Mouse (Mus musculus) embryonic facial prominence, embryonic 11.5 days (tissue): ENCODE measurements around the gene Fam187b. TPM values are rescaled to one million over a fixed set of nuclear protein-coding genes. Genes with fewer than 3 reads are reported as not detected.

Source experiments
- ATAC-seq: fragments of 200-750 bp; cut with Nextera tagmentation; replicated peaks from 2 replicates; pipeline ENCODE4 v1.8.0; 2017; ENCODE audit warnings: low read depth; ENCODE audit not compliant: insufficient number of reproducible peaks, low FRiP score, low TSS enrichment
- DNase-seq: peaks from one replicate; pipeline ENCODE4 v3.0.0-alpha.2; 2015; ENCODE audit warnings: low spot score
- H3K27ac ChIP-seq: fragments of 300-500 bp; sonication (generic); replicated peaks from 2 replicates; pipeline ENCODE4 v1.5.1; 2014; ENCODE audit warnings: mild to moderate bottlenecking, low read depth, low read length, control low read depth
- H3K27me3 ChIP-seq: fragments of 300-500 bp; sonication (generic); 2 replicates; pipeline ENCODE4 v1.6.1; 2014; ENCODE audit warnings: mild to moderate bottlenecking, low read length, moderate library complexity, mixed read lengths; ENCODE audit not compliant: control insufficient read depth, insufficient read depth
- H3K36me3 ChIP-seq: fragments of 300-500 bp; sonication (generic); replicated peaks from 2 replicates; pipeline ENCODE4 v1.6.1; 2014; ENCODE audit warnings: low read depth, mild to moderate bottlenecking, low read length, moderate library complexity, mixed read lengths; ENCODE audit not compliant: control insufficient read depth, insufficient read depth
- H3K4me1 ChIP-seq: fragments of 300-500 bp; sonication (generic); 2 replicates; pipeline ENCODE4 v1.6.1; 2014; ENCODE audit warnings: low read length, mixed read lengths; ENCODE audit not compliant: control insufficient read depth, insufficient read depth
- H3K4me2 ChIP-seq: fragments of 300-500 bp; sonication (generic); 2 replicates; pipeline ENCODE4 v1.6.1; 2014; ENCODE audit warnings: low read depth, mild to moderate bottlenecking, control low read depth, low read length, moderate library complexity
- H3K4me3 ChIP-seq: fragments of 300-500 bp; sonication (generic); 2 replicates; pipeline ENCODE4 v1.5.1; 2014; ENCODE audit warnings: low read depth, low read length, control low read depth
- H3K9ac ChIP-seq: fragments of 300-500 bp; sonication (generic); replicated peaks from 2 replicates; pipeline ENCODE4 v1.6.1; 2014; ENCODE audit warnings: mild to moderate bottlenecking, control low read depth, low read length
- H3K9me3 ChIP-seq: fragments of 300-500 bp; sonication (generic); replicated peaks from 2 replicates; pipeline ENCODE4 v1.6.1; 2016; ENCODE audit warnings: mild to moderate bottlenecking, low read length, inconsistent platforms, mixed read lengths; ENCODE audit not compliant: control insufficient read depth
- WGBS: fragments of 180-500 bp; shearing (Covaris S2); extraction: QIAGEN DNeasy Blood & Tissue Kit; methylation state at CpG from one replicate; pipeline ENCODE4 v1.1.7; 2014; 5-methylcytosine and 5-hydroxymethylcytosine counted together
- polyA plus RNA-seq: library from polyadenylated mRNA; unstranded; fragments of >200 nt; fragmentation: Nextera tagmentation; extraction: Ambion mirVana; gene quantifications from 2 replicates; pipeline ENCODE4 v1.2.1, GENCODE M21; 2014

The Fam187b gene
- polyA plus RNA-seq, 1 experiment from 2014 or later = 1.8 TPM

DNA sequence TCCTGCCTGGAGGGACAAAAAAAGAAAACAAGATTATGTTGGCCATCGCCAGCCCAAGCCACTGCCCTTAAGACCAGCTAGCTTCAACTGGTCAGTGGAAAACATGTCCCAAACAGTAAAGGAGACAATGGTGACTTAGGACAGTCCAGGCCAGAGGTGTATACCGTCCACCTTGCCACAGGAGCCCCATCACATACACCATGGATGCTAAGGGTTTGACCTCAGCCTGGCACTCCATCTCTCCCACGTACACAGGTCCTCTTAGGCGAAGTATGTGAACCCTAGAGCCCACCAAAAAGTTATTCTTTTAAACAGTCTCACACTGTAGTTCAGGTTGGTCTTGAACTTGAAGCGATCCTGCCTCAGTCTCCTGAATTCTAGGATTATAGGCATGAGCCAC, 10.7 kb upstream of the Fam187b start:
- 88% methylated on average over 5 of the region's 5 CpGs for WGBS
- Histone ChIP-seq H3K4me1 (no peaks in the 10 kb centered on the region), H3K9ac (no peak overlapping the region), H3K27me3 (no peaks in the 10 kb centered on the region), H3K36me3 (no peaks in the 10 kb centered on the region; the same call in 1 of the 2 replicates), H3K4me2 (no peak overlapping the region), H3K4me3 (no peak overlapping the region), H3K27ac (no peak overlapping the region), H3K9me3 (no peaks in the 10 kb centered on the region)
- DNase-seq (no peak), ATAC-seq (no peak)

DNA sequence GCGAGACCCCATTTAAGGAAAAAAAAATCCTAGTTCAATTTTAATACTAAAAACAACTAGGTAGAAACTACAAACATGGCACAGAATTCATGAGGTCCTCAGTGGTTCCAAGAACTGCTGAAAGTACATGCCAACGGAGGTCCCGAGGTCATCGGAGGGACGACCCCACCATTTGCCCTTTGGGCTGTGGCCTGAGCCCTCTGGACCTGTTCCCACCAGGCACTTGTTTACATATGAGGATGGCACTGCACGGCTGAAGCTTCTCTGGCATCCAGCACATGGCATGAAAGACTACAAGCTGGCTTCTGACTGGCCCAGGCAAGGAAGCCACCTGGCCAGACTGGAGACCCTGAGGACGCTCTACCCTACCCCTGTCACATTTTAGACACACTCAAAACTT, 9.2 kb upstream of the Fam187b start:
- DNase-seq (no peak), ATAC-seq (no peak)
- Histone ChIP-seq H3K4me2 (no peak overlapping the region), H3K36me3 (no peaks in the 10 kb centered on the region), H3K27ac (no peak overlapping the region), H3K4me1 (no peaks in the 10 kb centered on the region), H3K4me3 (no peak overlapping the region), H3K27me3 (no peaks in the 10 kb centered on the region), H3K9me3 (no peaks in the 10 kb centered on the region), H3K9ac (no peak overlapping the region)
- WGBS = 84% methylated on average over 7 of the region's 7 CpGs

DNA sequence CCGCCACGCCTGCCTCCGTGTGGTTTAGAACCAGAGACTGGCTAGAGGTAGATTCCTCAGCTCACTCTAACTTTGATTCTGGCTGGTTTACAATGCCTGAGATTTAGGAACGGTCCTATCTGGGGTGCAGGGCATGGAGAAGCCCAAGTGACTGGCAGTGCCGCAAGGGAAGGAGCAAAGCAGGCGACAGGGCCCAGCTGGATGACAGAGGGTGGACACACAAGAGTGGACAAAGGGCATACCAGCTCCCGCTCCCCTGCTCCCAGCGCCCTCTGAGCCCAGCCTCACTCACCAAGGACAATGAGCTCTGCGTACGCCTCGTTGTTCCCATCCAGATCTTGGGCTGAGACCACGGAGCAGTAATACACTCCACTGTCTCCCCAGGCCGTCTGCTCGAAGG, 7.9 kb upstream of the Fam187b start:
- no peak for ATAC-seq
- Histone ChIP-seq H3K27ac (no peak overlapping the region), H3K9me3 (no peaks in the 10 kb centered on the region), H3K27me3 (no peaks in the 10 kb centered on the region), H3K4me2 (no peak overlapping the region), H3K4me1 (no peaks in the 10 kb centered on the region), H3K36me3 (no peaks in the 10 kb centered on the region), H3K9ac (no peak overlapping the region), H3K4me3 (no peak overlapping the region)
- 76% methylated on average over 14 of the region's 14 CpGs for WGBS
- DNase-seq = no peak

DNA sequence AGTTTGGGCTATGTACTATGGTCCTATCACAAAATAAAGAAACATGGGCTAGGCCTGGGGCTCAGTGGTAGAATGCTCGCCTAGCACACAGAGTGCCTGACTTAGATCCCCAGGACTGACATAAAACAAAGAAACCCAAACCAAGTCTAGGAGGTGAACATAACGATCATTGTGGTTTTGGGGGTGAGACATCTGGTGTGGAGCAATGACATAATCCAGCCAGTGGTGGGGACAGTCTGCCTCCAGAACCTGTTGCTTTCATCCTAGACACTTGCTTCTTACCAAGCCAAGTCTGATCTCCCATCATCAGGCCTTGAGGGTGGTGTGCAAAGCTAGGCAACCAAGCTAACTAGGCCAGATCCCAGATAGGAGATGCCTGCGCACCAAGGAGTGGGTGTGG, 6.9 kb upstream of the Fam187b start:
- H3K4me3 ChIP-seq = no peak overlapping the region
- ATAC-seq (no peak), DNase-seq (no peak)
- 78% methylated on average over 3 of the region's 3 CpGs for WGBS
- no peak overlapping the region for H3K9ac ChIP-seq
- no peaks in the 10 kb centered on the region for H3K4me1 ChIP-seq
- H3K27me3 ChIP-seq = peaks cover 1% of the 10 kb centered on the region; the same call in 1 of the 2 replicates
- no peaks in the 10 kb centered on the region for H3K9me3 ChIP-seq
- no peak overlapping the region for H3K4me2 ChIP-seq
- no peaks in the 10 kb centered on the region for H3K36me3 ChIP-seq
- no peak overlapping the region for H3K27ac ChIP-seq

DNA sequence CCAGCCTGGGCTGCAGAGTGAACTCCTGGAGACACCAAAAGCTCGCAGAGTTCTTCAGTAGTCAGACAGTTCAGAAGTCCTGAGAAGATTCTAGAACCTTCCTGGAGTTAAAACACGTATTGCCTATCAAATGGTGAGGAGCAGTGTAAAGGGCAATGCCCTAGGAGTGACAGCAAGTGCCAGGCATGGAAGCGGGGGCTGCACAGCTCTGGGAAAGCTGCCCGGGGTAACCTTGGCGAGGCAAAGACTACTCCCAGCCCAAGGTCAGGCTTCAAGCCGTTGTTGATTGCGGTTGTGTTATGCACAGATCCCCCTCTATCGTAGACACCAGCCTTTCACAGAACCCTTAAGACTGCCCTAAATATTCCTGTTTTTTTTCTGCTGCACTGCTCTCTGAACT, 5.0 kb upstream of the Fam187b start:
- no peaks in the 10 kb centered on the region for H3K4me1 ChIP-seq
- ATAC-seq = no peak
- H3K9me3 ChIP-seq = no peaks in the 10 kb centered on the region
- no peaks in the 10 kb centered on the region for H3K36me3 ChIP-seq
- no peak overlapping the region for H3K27ac ChIP-seq
- WGBS = 96% methylated on average over 8 of the region's 8 CpGs
- no peak for DNase-seq
- no peak overlapping the region for H3K9ac ChIP-seq
- peaks cover 20% of the 10 kb centered on the region for H3K27me3 ChIP-seq
- no peak overlapping the region for H3K4me2 ChIP-seq
- H3K4me3 ChIP-seq = no peak overlapping the region

DNA sequence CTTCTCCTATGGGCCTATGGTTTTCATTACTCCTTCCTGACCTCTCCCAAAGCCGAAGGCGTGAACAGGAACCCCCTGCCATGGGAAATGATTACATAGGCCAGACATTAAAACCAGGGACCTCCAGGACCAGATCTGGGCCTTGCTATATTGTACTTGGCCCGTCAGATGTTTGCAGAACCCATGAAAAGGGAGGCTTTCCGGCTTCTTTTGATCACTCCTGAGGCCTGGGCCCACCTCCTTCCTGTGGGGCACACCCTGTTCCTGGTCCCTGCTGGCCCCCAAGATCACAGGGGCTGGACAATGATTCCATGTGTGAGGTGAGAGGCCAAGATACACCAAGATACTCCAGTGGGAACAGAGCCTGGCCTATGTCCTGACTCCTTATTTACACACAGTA, 4.4 kb upstream of the Fam187b start:
- whole genome bisulfite sequencing = 70% methylated on average over 4 of the region's 4 CpGs
- Histone ChIP-seq H3K27me3 (peaks cover 20% of the 10 kb centered on the region), H3K27ac (no peak overlapping the region), H3K4me1 (no peaks in the 10 kb centered on the region), H3K9me3 (no peaks in the 10 kb centered on the region), H3K9ac (no peak overlapping the region), H3K36me3 (no peaks in the 10 kb centered on the region), H3K4me2 (no peak overlapping the region), H3K4me3 (no peak overlapping the region)
- DNase-seq (no peak), ATAC-seq (no peak)

DNA sequence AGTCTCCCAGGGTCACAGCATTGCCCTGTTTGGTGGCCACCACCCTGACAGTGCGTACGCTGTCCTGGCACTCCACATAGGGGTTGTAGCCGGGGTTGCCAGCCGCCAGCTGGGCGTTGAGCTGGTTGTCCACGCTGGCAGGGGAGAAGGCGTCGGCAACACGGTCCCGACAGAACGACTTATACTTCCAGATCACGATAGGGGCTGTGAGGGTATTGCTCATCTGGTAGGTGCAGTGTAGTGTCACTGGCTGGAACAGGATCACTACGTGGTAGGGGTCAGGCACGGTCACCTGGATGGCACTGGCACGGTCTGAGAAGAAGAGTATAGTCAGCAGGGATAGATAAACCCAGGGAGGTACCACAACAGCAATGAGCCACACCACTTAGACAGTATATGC, 1.7 kb upstream of the Fam187b start:
- Histone ChIP-seq H3K9me3 (no peaks in the 10 kb centered on the region), H3K36me3 (no peaks in the 10 kb centered on the region), H3K4me2 (no peak overlapping the region), H3K4me3 (peak overlapping the region; percentile 39; the same call in 1 of the 2 replicates), H3K27me3 (peaks cover 20% of the 10 kb centered on the region), H3K27ac (no peak overlapping the region), H3K9ac (no peak overlapping the region), H3K4me1 (no peaks in the 10 kb centered on the region)
- DNase-seq (no peak), ATAC-seq (no peak)
- WGBS = 91% methylated on average over 15 of the region's 15 CpGs

DNA sequence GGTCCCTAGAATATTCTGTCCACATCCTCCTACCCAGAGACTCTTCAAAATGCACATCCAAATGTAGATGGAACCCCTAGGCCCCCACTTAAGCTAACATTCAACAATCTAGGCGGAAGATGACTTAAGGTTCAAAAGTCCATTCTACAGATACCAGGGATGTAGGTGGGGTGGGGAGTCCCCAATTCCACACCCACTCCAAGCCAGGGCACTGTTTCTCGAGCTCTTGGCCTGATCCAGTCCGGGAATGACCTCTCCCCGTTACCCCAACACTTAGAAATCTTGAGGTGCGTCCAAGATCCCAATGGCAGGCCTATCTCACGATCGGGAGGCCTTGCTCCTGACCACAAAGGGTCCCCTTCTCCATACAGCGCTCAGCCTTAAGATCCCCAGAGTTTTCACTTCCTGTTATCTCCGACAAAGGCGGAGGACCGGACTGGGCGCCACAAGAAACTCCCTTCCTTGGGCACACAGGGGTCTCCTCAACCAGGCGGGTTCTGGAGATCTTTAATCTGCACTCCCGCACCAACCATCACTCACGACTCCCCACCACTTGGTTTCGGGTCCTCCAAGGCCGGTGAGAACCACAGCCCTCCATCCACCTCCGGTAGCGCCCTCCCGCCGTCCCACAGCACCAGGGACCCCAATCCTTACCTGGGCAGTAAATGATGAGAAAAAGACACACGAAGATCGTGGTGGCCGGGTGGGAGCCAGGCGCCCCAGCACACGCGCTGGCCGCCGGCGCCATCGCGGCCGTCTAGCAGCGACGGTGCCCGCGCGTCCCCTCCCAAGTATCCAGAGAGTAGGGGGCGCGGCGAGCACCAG, 952 bp upstream of the Fam187b start:
- no peaks in the 10 kb centered on the region for H3K36me3 ChIP-seq
- 4% methylated on average over 41 of the region's 41 CpGs for WGBS
- no peak overlapping the region for H3K27ac ChIP-seq
- H3K9me3 ChIP-seq = no peaks in the 10 kb centered on the region
- no peak for DNase-seq
- peak overlapping the region; percentile 59 for H3K4me2 ChIP-seq
- H3K4me1 ChIP-seq = no peaks in the 10 kb centered on the region
- peaks cover 20% of the 10 kb centered on the region for H3K27me3 ChIP-seq
- peak overlapping the region; percentile 53 for H3K9ac ChIP-seq
- H3K4me3 ChIP-seq = peak overlapping the region; percentile 39
- 0 out of 2 replicates have a peak, but pooled peaks have one; percentile 4 for ATAC-seq
